ENCODE assay signal across 9 mouse cellular contexts in the genomic region with DNA sequence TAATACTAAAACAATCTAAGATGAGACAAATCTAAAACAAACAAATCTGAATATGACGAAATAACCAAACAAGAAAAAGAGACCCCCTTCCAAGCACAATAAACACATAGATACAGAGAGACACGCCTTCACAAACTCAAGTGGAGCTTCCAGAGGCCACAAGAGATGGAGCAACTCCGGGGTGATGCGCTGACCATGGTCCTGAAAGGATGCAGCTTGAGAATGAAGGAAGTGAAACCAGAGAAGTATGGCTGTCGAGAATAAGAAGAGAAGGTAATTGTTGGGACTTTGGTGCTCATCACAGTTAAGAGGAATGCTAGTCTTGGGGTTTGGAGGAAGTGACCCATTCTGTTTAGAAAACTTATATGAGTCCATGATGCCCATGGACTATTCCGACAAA.
DNase-seq lines count a peak whose midpoint lies in the region; ATAC-seq and TF ChIP-seq lines count a peak whose summit lies in the region.
"Had no signal": no experiment of that assay in that cellular context is flagged by ENCODE, and none has a peak within 500 bp of the region (broad histone marks: within the 10 kb centered on the region; RNA-seq: fewer than 3 reads in every experiment).

No protein-coding gene starts in this region.

- H3K27ac ChIP-seq in hindbrain, embryonic 11.5 days (ENCODE audit: low read depth, low read length): no peak overlapping the region
- H3K27ac ChIP-seq in hindbrain, embryonic 16.5 days (ENCODE audit: low read depth, low read length): no peak overlapping the region
- H3K27ac ChIP-seq in liver, postnatal 0 days (ENCODE audit: low read depth): no peak overlapping the region
- no peak overlapping the region for H3K27ac ChIP-seq in left cerebral cortex, adult 2 months

- H3K27me3 ChIP-seq in hindbrain, embryonic 11.5 days (ENCODE audit: control insufficient read depth, insufficient read depth, low read length): no peaks in the 10 kb centered on the region
- H3K27me3 ChIP-seq in hindbrain, embryonic 16.5 days (replicated peaks; ENCODE audit: control insufficient read depth, insufficient read depth, low read length): no peaks in the 10 kb centered on the region
- H3K27me3 ChIP-seq in liver, postnatal 0 days (ENCODE audit: insufficient read depth, low read length): no peaks in the 10 kb centered on the region

- H3K36me3 ChIP-seq in hindbrain, embryonic 11.5 days (ENCODE audit: control insufficient read depth, insufficient read depth, low read length): no peaks in the 10 kb centered on the region
- H3K36me3 ChIP-seq in hindbrain, embryonic 16.5 days (ENCODE audit: control insufficient read depth, insufficient read depth, low read length): no peaks in the 10 kb centered on the region
- no peaks in the 10 kb centered on the region for H3K36me3 ChIP-seq in liver, postnatal 0 days (replicated peaks; ENCODE audit: insufficient read depth, low read length)

- H3K9ac ChIP-seq in hindbrain, embryonic 11.5 days (ENCODE audit: low read depth, low read length): no peak overlapping the region
- H3K9ac ChIP-seq in hindbrain, embryonic 16.5 days (ENCODE audit: low read depth, low read length): no peak overlapping the region
- H3K9ac ChIP-seq in liver, postnatal 0 days (replicated peaks): no peak overlapping the region

- intact Hi-C loops in left cerebral cortex, adult 2 months (cut with DNase I): no loop called here

- TF ChIP-seq EP300 in liver, postnatal 0 days (IDR thresholded peaks at IDR 0.05; ENCODE audit: low read depth): no peak

- H3K4me1 ChIP-seq in hindbrain, embryonic 11.5 days (replicated peaks; ENCODE audit: control insufficient read depth, insufficient read depth, low read length): no peaks in the 10 kb centered on the region
- H3K4me1 ChIP-seq in hindbrain, embryonic 16.5 days (ENCODE audit: control insufficient read depth, insufficient read depth, low read depth, low read length): no peaks in the 10 kb centered on the region
- H3K4me1 ChIP-seq in liver, postnatal 0 days (ENCODE audit: insufficient read depth): no peaks in the 10 kb centered on the region

- no peak overlapping the region for H3K4me3 ChIP-seq in hindbrain, embryonic 11.5 days (ENCODE audit: low read depth, low read length)
- no peak overlapping the region for H3K4me3 ChIP-seq in hindbrain, embryonic 16.5 days (ENCODE audit: low read length)
- no peak overlapping the region for H3K4me3 ChIP-seq in liver, postnatal 0 days (ENCODE audit: low read depth, low read length)
- H3K4me3 ChIP-seq in left cerebral cortex, adult 2 months: no peak overlapping the region

- no peak for TF ChIP-seq CTCF in liver, postnatal 0 days (IDR thresholded peaks at IDR 0.05; ENCODE audit: low read depth)
- no peak for TF ChIP-seq CTCF in left cerebral cortex, adult 2 months (IDR thresholded peaks at IDR 0.05)

- peak; percentile 60 for DNase-seq in hindbrain, embryonic 11.5 days (ENCODE audit: low spot score)
- peak; percentile 64 for DNase-seq in ES-CJ7 (ENCODE audit: low read depth, low spot score)
- peak; percentile 26 for DNase-seq in liver, postnatal 0 days
- DNase-seq in left cerebral cortex, adult 8-10 months (ENCODE audit: low spot score in 2 of 2): no peak
- DNase-seq in thymus, postnatal 36 days: no peak
- DNase-seq in left cerebral cortex, adult 2 months (ENCODE audit: extremely low spot score in 1 of 2, low spot score in 2 of 2): no peak

- no peaks in the 10 kb centered on the region for H3K9me3 ChIP-seq in hindbrain, embryonic 11.5 days (ENCODE audit: control insufficient read depth, low read length)
- H3K9me3 ChIP-seq in hindbrain, embryonic 16.5 days (ENCODE audit: control insufficient read depth, low read length): no peaks in the 10 kb centered on the region
- H3K9me3 ChIP-seq in liver, postnatal 0 days (ENCODE audit: low read length): no peaks in the 10 kb centered on the region

- 47% methylated on average over 6 of the region's 6 CpGs for WGBS in hindbrain, embryonic 11.5 days
- WGBS in hindbrain, embryonic 16.5 days: 49% methylated on average over 6 of the region's 6 CpGs
- WGBS in liver, postnatal 0 days (ENCODE audit: insufficient replicate concordance): 36% methylated on average over 6 of the region's 6 CpGs

- no peak overlapping the region for H3K4me2 ChIP-seq in hindbrain, embryonic 11.5 days (replicated peaks; ENCODE audit: low read depth, low read length)
- no peak overlapping the region for H3K4me2 ChIP-seq in hindbrain, embryonic 16.5 days (ENCODE audit: low read length)
- H3K4me2 ChIP-seq in liver, postnatal 0 days (ENCODE audit: low read depth, low read length): no peak overlapping the region

- no peak for ATAC-seq in hindbrain, embryonic 11.5 days (ENCODE audit: low FRiP score)
- no peak for ATAC-seq in hindbrain, embryonic 16.5 days
- 0 out of 2 replicates have a peak, but pooled peaks have one; percentile 36 for ATAC-seq in common myeloid progenitor, adult 5-6 weeks (replicated peaks; ENCODE audit: low read depth, poor library complexity, severe bottlenecking)
- ATAC-seq in liver, postnatal 0 days: no peak
- ATAC-seq: midbrain, embryonic 16.5 days had no signal

Comparison
In these comparisons a context has a peak if more than half of its experiments do, and no peak if none do; other contexts are left out.
1. DNase-seq: peak in hindbrain, embryonic 11.5 days (single experiment), ES-CJ7 (single experiment) and liver, postnatal 0 days (single experiment); none in left cerebral cortex, adult 8-10 months (0 of 2), thymus, postnatal 36 days (0 of 2) and left cerebral cortex, adult 2 months (0 of 2).